Mouse (Mus musculus) limb, embryonic 10.5 days (tissue): ENCODE results near the gene Galk1. TPM values are rescaled to one million over a fixed set of nuclear protein-coding genes. Genes with fewer than 3 reads are reported as not detected.

Experiments
- DNase-seq: peaks from one replicate; pipeline ENCODE4 v3.0.0-alpha.2; 2017; ENCODE audit warnings: low spot score
- H3K27ac ChIP-seq: fragments of 300-500 bp; sonication (generic); 2 replicates; pipeline ENCODE4 v1.5.1; 2016; ENCODE audit warnings: mild to moderate bottlenecking
- H3K27me3 ChIP-seq: fragments of 300-500 bp; sonication (generic); 2 replicates; pipeline ENCODE4 v1.6.1; 2016; ENCODE audit warnings: low read depth, mild to moderate bottlenecking; ENCODE audit not compliant: poor library complexity, severe bottlenecking
- H3K36me3 ChIP-seq: fragments of 300-500 bp; sonication (generic); 2 replicates; pipeline ENCODE4 v1.6.1; 2016; ENCODE audit warnings: mild to moderate bottlenecking, moderate library complexity
- H3K4me1 ChIP-seq: fragments of 300-500 bp; sonication (generic); 2 replicates; pipeline ENCODE4 v1.6.1; 2016
- H3K4me3 ChIP-seq: fragments of 300-500 bp; sonication (generic); 2 replicates; pipeline ENCODE4 v1.5.1; 2016; ENCODE audit warnings: mild to moderate bottlenecking, moderate library complexity
- H3K9me3 ChIP-seq: fragments of 300-500 bp; sonication (generic); replicated peaks from 2 replicates; pipeline ENCODE4 v1.6.1; 2016; ENCODE audit warnings: mild to moderate bottlenecking
- WGBS: fragments of 180-500 bp; shearing (Covaris S2); methylation state at CpG from one replicate; pipeline ENCODE4 v1.1.7; 2016; 5-methylcytosine and 5-hydroxymethylcytosine counted together
- polyA plus RNA-seq: library from polyadenylated mRNA; unstranded; fragments of >200 nt; fragmentation: Nextera tagmentation; extraction: Ambion mirVana; gene quantifications from 2 replicates; pipeline ENCODE4 v1.2.1, GENCODE M21; 2016

The Galk1 gene
- 243 and 283 TPM in 2 replicates for polyA plus RNA-seq

DNA sequence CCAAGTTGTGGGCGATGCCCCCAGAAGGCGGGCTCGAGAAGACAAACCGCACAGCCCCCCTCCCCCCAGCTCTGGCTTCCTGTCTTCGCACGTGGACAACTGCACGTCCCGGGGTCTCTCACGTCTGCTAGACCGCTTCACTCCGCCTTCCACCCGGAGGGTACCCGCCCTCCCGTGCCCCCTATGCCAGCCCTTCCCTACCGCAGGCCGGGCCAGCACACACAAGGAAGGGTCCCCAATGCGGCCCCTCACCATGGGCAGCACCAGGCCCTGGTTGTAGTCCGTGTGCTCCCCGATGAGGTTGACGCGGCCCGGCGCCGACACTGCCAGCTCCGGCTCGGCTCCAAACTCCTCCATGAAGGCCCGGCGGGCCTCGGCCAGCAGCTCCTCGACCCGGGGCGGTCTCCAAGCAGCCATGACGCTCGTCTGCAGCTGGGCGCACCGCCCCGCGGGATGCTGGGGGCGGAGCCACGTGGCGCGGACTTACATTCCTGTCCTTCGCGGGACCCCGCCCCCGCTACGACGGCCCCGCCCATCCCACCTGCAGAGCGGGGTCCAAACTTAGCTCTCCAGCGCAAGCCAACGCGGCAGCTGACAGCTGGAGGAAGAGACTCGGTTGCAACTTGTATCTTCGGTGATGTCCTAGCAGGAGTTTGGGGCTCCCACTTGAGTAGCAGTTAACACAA is at the start of gene Galk1:
TSS of gene Galk1 (minus strand) at position 458 of the 686 bp plus-strand sequence.
- H3K4me1 ChIP-seq = peaks cover 44% of the 10 kb centered on the region
- H3K36me3 ChIP-seq = peaks cover 34% of the 10 kb centered on the region
- DNase-seq = peak; percentile 94
- H3K4me3 ChIP-seq = peak within 1 kb of the TSS; percentile 73
- no peaks in the 10 kb centered on the region for H3K9me3 ChIP-seq
- peak within 1 kb of the TSS; percentile 94 for H3K27ac ChIP-seq
- WGBS = under 1% methylated on average over 55 of the region's 55 CpGs
- no peaks in the 10 kb centered on the region for H3K27me3 ChIP-seq

DNA sequence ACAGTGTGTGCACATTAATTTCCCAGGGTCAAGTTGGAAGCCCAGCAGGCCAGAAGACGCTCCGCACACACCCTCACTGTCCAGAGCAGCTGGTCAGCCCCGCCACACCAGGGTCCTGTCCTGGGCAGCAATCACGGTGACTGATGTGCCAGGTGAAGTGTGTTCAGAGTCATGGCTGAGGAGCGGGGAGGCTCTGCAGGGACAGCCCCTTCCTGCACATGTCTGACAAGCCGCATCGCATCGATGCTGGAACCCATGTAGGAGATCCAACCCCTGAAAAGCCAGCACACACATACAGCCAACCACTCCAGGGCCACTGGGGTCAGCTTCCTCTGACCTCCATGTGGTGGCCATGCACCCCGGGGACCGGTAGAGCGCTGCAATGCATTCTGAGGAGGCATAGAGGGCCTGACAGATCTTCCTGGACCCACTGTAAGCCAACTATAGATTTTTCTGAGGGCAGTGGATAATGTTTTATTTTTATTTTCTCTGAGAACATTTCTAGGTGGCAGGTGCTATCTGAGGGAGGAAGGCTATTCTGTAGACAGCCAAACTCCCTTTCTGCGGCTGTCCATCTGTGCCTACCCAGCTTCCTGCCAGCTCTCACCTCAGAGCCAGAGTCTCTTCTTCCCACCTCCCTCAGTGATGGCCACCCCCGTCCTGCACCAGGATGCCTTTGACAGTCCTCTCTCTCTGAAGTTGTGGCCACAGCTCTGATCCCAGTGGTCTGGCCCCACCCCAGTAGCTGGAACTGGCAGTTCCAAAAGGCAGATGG is 49.3 kb upstream of the Galk1 start:
- no peak for DNase-seq
- H3K4me3 ChIP-seq = no peak overlapping the region
- WGBS = 89% methylated on average over 13 of the region's 13 CpGs
- 0 out of 2 replicates have a peak, but pooled peaks cover 2% of the 10 kb centered on the region for H3K4me1 ChIP-seq
- H3K27me3 ChIP-seq = no peaks in the 10 kb centered on the region
- H3K36me3 ChIP-seq = peaks cover 64% of the 10 kb centered on the region
- H3K9me3 ChIP-seq = no peaks in the 10 kb centered on the region
- no peak overlapping the region for H3K27ac ChIP-seq

DNA sequence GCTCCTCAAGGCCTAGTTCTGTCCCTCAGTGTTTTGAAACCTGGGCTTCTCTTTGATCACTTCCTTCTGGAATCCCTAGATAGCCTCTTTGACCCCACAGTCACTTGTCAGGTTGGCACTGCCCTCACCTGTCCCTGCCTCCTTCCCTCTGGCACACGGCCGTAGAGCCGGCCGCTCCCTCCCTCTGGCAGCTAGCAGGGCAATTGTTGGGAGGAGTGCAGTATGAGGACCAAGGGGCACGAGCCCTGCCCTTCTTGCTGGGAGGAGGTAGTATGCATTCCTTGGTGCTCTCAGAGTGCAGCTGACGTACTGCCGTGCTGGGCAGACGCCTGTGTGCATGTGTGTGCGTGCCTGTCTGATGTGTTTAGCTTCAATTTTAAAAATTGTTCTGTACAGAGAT is 48.1 kb upstream of the Galk1 start:
- H3K4me3 ChIP-seq = no peak overlapping the region
- peaks cover 76% of the 10 kb centered on the region for H3K36me3 ChIP-seq
- WGBS = 88% methylated on average over 9 of the region's 9 CpGs
- H3K9me3 ChIP-seq = no peaks in the 10 kb centered on the region
- 0 out of 2 replicates have a peak, but pooled peaks cover 2% of the 10 kb centered on the region for H3K4me1 ChIP-seq
- DNase-seq = no peak
- H3K27ac ChIP-seq = no peak overlapping the region
- no peaks in the 10 kb centered on the region for H3K27me3 ChIP-seq

DNA sequence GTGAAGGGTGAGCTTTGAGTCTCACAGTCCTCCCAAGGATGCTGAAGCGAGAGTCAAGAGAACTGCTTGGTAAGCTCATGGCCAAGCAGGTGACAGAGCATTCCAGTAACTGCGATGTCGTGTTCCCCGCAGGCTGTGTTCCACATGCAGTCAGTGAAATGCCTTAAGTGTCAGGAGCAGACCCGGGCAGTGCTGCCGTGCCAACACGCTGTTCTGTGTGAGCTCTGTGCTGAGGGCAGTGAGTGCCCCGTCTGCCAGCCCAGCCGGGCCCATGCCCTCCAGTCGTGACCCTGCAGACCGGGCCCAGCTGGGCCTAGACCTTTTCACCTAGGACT is 47.1 kb upstream of the Galk1 start:
- 0 out of 2 replicates have a peak, but pooled peaks cover 2% of the 10 kb centered on the region for H3K4me1 ChIP-seq
- H3K4me3 ChIP-seq = no peak overlapping the region
- H3K27ac ChIP-seq = no peak overlapping the region
- peaks cover 86% of the 10 kb centered on the region for H3K36me3 ChIP-seq
- no peak for DNase-seq
- 95% methylated on average over 11 of the region's 11 CpGs for whole genome bisulfite sequencing
- no peaks in the 10 kb centered on the region for H3K9me3 ChIP-seq
- no peaks in the 10 kb centered on the region for H3K27me3 ChIP-seq

DNA sequence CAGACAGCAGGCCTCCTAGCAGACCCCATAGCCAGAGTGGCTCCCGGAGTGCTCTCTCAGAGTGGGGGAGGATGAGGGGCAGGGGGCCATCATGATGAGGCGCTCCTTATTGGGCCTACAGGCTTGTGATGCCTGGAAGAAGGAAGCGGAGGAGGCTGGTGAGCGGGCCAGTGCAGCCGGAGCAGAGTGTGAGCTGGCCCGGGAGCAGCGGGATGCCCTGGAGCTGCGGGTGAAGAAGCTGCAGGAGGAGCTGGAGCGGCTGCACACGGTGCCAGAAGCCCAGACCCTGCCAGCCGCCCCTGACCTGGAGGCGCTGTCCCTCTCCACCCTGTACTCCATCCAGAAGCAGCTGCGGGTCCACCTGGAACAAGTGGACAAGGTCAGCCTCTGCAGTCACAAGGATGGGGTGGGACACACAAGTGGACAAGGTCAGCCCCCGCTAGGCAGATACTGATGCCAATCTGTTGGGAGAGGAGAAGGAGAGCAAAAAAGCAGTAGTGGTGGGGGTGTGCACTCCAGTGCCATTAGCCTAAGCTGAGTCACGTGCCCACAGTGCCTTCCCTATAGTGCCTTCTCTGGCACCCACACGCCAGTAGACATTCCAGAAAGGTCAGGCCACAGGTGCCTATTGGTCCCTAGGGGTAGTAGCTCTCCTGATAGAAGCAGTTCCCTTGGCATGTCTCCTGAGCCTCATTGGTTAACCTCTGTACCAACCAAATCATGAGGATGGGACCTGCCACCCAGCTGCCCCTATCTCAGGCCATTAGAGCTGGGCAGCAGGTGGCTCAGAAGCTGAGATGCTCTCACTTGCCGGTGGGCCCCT is 46.6 kb upstream of the Galk1 start:
- Histone ChIP-seq H3K9me3 (no peaks in the 10 kb centered on the region), H3K4me1 (0 out of 2 replicates have a peak, but pooled peaks cover 2% of the 10 kb centered on the region), H3K27ac (no peak overlapping the region), H3K36me3 (peaks cover 92% of the 10 kb centered on the region), H3K4me3 (no peak overlapping the region), H3K27me3 (no peaks in the 10 kb centered on the region)
- 93% methylated on average over 17 of the region's 17 CpGs for WGBS
- no peak for DNase-seq

DNA sequence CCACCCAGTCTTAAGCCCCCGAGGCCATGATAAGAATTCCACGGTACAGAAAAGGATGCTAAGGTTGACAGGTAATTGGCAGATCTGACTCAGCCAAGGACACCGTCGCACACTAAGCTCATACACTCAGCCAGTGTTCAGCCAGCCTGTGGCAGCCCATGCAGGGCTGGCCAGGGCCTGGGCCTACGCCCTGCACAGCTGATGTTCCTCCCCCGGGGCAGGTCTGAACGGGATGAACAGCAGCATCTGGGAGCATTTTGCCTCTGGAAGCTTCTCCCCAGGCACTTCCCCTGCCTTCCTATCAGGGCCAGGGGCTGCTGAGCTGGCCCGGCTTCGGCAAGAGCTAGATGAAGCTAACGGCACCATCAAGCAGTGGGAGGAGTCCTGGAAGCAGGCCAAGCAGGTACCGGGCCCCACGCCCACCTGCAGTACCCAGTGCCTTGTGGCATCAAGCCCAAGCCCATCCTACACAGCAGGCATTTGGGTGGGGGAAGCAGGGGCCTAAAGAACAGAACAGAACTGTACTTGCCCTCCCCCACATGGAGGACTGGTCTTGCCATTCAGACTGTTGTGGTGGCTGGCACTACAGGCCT is 45.6 kb upstream of the Galk1 start:
- Histone ChIP-seq H3K9me3 (no peaks in the 10 kb centered on the region), H3K4me1 (0 out of 2 replicates have a peak, but pooled peaks cover 2% of the 10 kb centered on the region), H3K4me3 (no peak overlapping the region), H3K36me3 (peaks cover 100% of the 10 kb centered on the region), H3K27me3 (no peaks in the 10 kb centered on the region), H3K27ac (no peak overlapping the region)
- 87% methylated on average over 12 of the region's 12 CpGs for WGBS
- no peak for DNase-seq

DNA sequence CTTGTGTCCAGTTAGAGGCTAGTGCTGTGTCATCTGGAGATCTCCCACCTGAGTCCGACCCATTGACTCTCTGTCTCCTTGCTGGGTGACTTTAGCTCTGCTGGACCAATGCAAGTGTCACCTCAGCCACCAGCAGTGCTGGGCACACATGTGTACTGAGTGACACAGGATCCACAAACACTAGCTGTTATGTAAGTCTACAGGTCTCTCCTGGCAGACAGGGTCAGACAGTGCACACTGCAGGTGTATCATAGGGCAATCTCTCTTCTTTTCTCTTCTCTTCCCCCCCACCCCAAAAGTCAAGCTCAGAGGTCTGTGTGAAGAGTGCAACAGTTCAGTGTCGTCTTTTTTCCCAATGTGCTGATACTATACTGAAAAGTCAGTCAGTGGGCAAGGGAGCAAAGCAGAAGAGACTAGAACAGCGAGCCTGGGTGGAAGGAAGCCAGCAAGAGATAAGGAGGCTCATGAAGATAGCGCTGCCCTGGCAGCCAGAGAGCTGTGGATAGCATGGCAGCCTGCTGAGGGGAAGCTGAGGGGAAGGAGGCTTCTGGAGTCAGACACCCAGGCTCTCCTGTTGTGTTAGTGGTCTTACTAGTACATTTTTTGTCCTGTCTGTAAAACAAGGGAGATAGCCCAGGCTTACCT is 44.8 kb upstream of the Galk1 start:
- Histone ChIP-seq H3K4me1 (0 out of 2 replicates have a peak, but pooled peaks cover 2% of the 10 kb centered on the region), H3K36me3 (peaks cover 100% of the 10 kb centered on the region), H3K27me3 (no peaks in the 10 kb centered on the region), H3K4me3 (no peak overlapping the region), H3K9me3 (no peaks in the 10 kb centered on the region), H3K27ac (no peak overlapping the region)
- DNase-seq = no peak
- WGBS = 88% methylated on average over 4 of the region's 4 CpGs

DNA sequence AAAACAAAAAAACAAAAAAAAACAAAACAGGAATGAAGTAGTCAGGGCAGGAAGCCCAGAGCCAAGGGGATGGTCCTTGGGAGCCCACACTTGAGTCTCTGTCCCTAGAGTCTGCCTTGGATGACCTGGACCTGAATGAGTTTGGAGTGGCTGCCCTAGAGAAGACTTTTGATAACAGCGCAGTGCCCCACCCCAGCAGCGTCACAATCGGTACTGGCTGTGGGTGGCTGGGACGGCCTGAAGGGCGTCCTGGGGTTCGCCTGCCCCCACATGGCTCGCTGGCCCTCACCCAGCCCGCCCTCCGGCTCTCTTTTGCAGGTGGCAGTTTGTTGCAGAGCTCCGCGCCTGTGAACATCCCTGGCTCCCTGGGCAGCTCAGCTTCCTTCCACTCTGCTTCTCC is 43.4 kb upstream of the Galk1 start:
- Histone ChIP-seq H3K27me3 (no peaks in the 10 kb centered on the region), H3K4me3 (no peak overlapping the region), H3K36me3 (peaks cover 100% of the 10 kb centered on the region), H3K27ac (no peak overlapping the region), H3K9me3 (no peaks in the 10 kb centered on the region), H3K4me1 (0 out of 2 replicates have a peak, but pooled peaks cover 2% of the 10 kb centered on the region)
- DNase-seq = no peak
- WGBS = 94% methylated on average over 11 of the region's 11 CpGs

DNA sequence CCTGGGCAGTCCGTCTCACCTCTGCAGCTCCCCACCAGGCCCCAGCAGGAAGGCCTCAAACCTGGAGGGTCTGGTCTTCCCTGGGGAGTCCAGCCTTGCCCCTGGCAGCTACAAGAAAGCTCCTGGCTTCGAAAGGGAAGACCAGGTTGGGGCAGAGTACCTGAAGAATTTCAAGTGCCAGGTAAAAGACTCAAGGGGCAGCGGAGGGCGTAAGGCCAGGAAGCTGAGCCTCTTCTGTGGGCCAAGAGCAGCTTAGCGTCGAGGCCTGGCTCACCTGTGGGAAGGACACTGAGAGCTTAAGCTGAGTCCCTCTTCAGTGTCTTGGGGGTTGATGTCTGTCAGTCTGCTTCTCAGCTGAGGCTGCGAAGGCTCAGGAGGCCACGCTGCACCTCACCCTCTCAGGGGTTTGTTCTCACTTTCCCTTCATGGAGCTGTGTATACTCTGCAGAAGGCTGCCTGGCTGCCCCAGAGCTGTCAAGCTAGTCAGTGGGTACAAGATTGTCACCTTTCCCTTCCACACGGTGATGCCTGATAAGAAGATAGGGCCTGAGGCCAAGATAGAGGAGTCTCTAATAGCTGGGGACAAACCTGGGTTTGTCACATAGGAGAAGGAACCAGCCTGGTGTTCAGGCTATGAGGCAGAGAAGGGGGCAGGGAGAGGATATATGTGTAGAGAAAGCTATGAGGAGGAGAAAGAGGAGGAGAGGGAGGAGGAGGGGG is 41.2 kb upstream of the Galk1 start:
- no peak overlapping the region for H3K4me3 ChIP-seq
- no peaks in the 10 kb centered on the region for H3K27me3 ChIP-seq
- H3K9me3 ChIP-seq = no peaks in the 10 kb centered on the region
- peaks cover 100% of the 10 kb centered on the region for H3K36me3 ChIP-seq
- 98% methylated on average over 9 of the region's 9 CpGs for WGBS
- no peak for DNase-seq
- no peaks in the 10 kb centered on the region for H3K4me1 ChIP-seq
- H3K27ac ChIP-seq = no peak overlapping the region

DNA sequence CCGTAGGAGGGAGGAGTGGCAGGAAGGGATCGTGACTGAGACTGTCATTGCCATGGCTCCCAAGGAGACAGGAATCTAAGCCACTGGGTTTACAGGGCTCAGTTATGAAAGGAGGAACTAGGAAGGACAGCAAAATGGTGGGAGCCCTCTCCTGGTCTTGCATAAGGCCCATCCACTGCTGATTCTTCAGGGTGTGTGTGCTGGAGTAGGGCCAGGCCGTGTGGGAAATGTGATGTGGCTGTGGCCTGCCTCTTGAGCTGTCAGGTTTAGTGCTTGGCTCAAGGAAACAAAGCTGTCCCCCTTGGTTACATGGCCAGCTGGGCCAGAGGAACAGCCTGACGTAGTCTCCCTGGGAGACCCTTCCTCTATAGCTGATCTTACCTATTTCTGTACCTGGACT is 37.7 kb upstream of the Galk1 start:
- H3K27ac ChIP-seq = no peak overlapping the region

DNA sequence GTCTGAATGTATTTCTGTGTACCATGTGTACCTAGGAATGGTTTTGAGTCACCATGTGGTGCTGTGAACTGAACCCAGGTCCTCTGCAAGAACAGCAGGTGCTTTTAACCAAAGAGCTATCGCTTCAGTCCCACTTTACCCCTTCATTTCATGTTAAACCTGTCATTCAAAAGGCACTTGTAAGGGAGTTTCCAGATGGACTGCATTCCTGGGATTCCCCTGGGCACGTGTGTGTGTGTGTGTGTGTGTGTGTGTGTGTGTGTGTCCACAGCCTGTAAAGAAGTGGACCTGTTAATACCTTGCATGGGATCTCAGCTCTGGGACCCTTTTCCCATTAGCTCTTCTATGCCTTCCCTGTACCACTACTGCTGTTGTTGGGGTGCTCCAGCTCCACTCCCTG is 37.1 kb upstream of the Galk1 start:
- Histone ChIP-seq H3K4me1 (no peaks in the 10 kb centered on the region), H3K36me3 (peaks cover 100% of the 10 kb centered on the region), H3K27me3 (no peaks in the 10 kb centered on the region), H3K9me3 (no peaks in the 10 kb centered on the region), H3K27ac (no peak overlapping the region), H3K4me3 (no peak overlapping the region)
- WGBS = 86% methylated on average over 2 of the region's 2 CpGs
- DNase-seq = no peak

More for the DNA sequence above, 37.7 kb upstream of the Galk1 start:
- Histone ChIP-seq H3K27me3 (no peaks in the 10 kb centered on the region), H3K4me1 (no peaks in the 10 kb centered on the region), H3K36me3 (peaks cover 100% of the 10 kb centered on the region), H3K9me3 (no peaks in the 10 kb centered on the region), H3K4me3 (no peak overlapping the region)
- WGBS = 94% methylated on average over 4 of the region's 4 CpGs
- no peak for DNase-seq

DNA sequence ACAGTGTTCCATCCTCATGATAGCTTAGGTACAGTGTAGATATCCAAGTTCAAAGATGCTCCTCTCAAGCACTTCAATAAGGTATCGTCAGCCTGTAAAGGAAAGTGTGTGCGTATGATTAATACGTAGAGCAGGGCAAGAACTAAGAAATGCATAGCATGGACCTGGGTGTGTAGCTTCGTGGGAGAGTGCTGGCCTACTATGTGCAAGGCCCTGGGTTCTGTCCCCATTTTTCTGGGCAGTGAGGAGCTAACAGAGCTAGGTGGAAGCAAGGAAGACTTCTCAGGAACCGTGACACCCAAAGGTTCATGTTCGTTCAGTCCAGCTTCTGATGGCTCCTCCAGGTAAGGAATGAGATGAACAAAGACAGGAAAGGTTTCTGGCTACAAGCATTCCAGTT is 32.7 kb upstream of the Galk1 start:
- no peak for DNase-seq
- H3K4me3 ChIP-seq = no peak overlapping the region
- no peaks in the 10 kb centered on the region for H3K27me3 ChIP-seq
- peaks cover 98% of the 10 kb centered on the region for H3K36me3 ChIP-seq
- H3K27ac ChIP-seq = no peak overlapping the region
- 96% methylated on average over 6 of the region's 6 CpGs for WGBS
- H3K4me1 ChIP-seq = no peaks in the 10 kb centered on the region
- H3K9me3 ChIP-seq = no peaks in the 10 kb centered on the region
